ENCODE assay signal across 8 mouse cellular contexts in the genomic region with DNA sequence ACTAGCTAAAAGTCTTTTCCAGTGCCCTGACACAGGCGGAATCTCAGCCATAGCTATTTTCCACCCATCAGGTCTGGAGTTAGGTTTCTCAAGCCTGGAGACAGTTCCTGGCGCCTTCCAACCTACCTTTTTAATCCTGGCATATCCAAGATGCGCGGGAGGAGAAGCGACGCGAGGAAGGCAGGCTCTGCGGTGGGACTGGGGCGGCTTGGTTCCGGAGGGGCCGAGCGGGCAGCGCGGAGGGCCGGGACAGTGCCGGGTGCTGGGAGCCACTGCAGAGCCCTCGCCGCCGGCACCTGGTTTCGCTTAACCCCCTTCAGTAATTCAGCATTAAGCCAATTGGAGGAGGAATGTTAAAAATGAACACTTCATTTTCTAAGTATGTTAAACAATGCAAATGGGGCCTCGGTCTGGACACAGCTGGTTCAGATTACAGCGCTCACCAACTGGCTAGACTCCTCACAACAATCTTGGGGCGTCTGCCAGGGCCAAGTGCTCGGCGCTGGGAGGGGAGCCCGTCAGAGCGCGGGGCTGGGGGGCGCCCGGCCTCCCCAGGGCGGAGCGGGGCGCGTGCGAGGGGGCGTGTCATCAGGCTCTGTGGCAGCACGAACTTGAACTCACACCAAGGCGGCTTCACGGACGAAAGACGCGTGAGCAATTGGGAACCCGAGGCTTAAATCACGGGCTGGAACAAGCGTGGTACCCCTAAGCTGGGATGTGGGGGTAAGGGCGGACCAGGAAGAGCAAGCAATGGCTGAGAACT. TPM values are rescaled to one million over a fixed set of nuclear protein-coding genes. Genes with fewer than 3 reads are reported as not detected.
DNase-seq lines count a peak whose midpoint lies in the region; ATAC-seq and TF ChIP-seq lines count a peak whose summit lies in the region.

A gene (minus strand): TSS at position 448 of the 763 bp plus-strand sequence.

- peak within 1 kb of the TSS; percentile 38 for H3K9ac ChIP-seq in hindbrain, embryonic 14.5 days
- H3K9ac ChIP-seq in limb, embryonic 12.5 days (replicated peaks), result peak within 1 kb of the TSS; percentile 60
- H3K9ac ChIP-seq in midbrain, embryonic 11.5 days (ENCODE audit: low read length), result peak within 1 kb of the TSS; percentile 62
- peak within 1 kb of the TSS; percentile 67 for H3K9ac ChIP-seq in stomach, embryonic 16.5 days (ENCODE audit: low read length)

- H3K4me3 ChIP-seq in bone marrow, adult 2 months (replicated peaks; ENCODE audit: control insufficient read depth, low read depth, low read length), result peak within 1 kb of the TSS; percentile 14
- H3K4me3 ChIP-seq in hindbrain, embryonic 14.5 days (replicated peaks; ENCODE audit: low read length), result peak within 1 kb of the TSS; percentile 39
- peak within 1 kb of the TSS; percentile 50 for H3K4me3 ChIP-seq in limb, embryonic 12.5 days (replicated peaks)
- peak within 1 kb of the TSS; percentile 45 for H3K4me3 ChIP-seq in midbrain, embryonic 11.5 days (ENCODE audit: low read depth, low read length)
- H3K4me3 ChIP-seq in stomach, embryonic 16.5 days (replicated peaks; ENCODE audit: low read length), result peak within 1 kb of the TSS; percentile 49

- H3K4me1 ChIP-seq in bone marrow, adult 2 months (ENCODE audit: control insufficient read depth, insufficient read depth, low read length), result no peaks in the 10 kb centered on the region
- H3K4me1 ChIP-seq in hindbrain, embryonic 14.5 days (replicated peaks; ENCODE audit: control insufficient read depth, insufficient read depth, low read length), result peaks cover 7% of the 10 kb centered on the region; the same call in 1 of the 2 replicates
- peaks cover 24% of the 10 kb centered on the region for H3K4me1 ChIP-seq in limb, embryonic 12.5 days (replicated peaks)
- peaks cover 6% of the 10 kb centered on the region; the same call in 1 of the 2 replicates for H3K4me1 ChIP-seq in midbrain, embryonic 11.5 days (ENCODE audit: control insufficient read depth, insufficient read depth, low read length)
- H3K4me1 ChIP-seq in stomach, embryonic 16.5 days (ENCODE audit: control insufficient read depth, insufficient read depth, low read length), result peaks cover 5% of the 10 kb centered on the region

- POLR2A ChIA-PET in Patski (lab: Charles Lee), result no interaction called here

- peak within 1 kb of the TSS; percentile 39; the same call in 1 of the 2 replicates for H3K27ac ChIP-seq in bone marrow, adult 2 months (ENCODE audit: control insufficient read depth, insufficient read depth, low read depth, low read length, poor library complexity)
- no peak within 1 kb of the TSS for H3K27ac ChIP-seq in hindbrain, embryonic 14.5 days
- peak within 1 kb of the TSS; percentile 90 for H3K27ac ChIP-seq in limb, embryonic 12.5 days
- no peak within 1 kb of the TSS for H3K27ac ChIP-seq in midbrain, embryonic 11.5 days (ENCODE audit: low read depth, low read length)
- H3K27ac ChIP-seq in stomach, embryonic 16.5 days (ENCODE audit: low read length), result peak within 1 kb of the TSS; percentile 90

- H3K27me3 ChIP-seq in Patski, result no peaks in the 10 kb centered on the region
- peaks cover 8% of the 10 kb centered on the region for H3K27me3 ChIP-seq in hindbrain, embryonic 14.5 days (ENCODE audit: control insufficient read depth, insufficient read depth, low read length)
- peaks cover 4% of the 10 kb centered on the region; the same call in 1 of the 2 replicates for H3K27me3 ChIP-seq in limb, embryonic 12.5 days
- peaks cover 4% of the 10 kb centered on the region; the same call in 1 of the 2 replicates for H3K27me3 ChIP-seq in midbrain, embryonic 11.5 days (ENCODE audit: control insufficient read depth, insufficient read depth, low read length)
- H3K27me3 ChIP-seq in stomach, embryonic 16.5 days (ENCODE audit: control insufficient read depth, insufficient read depth, low read length), result no peaks in the 10 kb centered on the region

- no peaks in the 10 kb centered on the region for H3K36me3 ChIP-seq in hindbrain, embryonic 14.5 days (replicated peaks; ENCODE audit: control insufficient read depth, insufficient read depth)
- H3K36me3 ChIP-seq in limb, embryonic 12.5 days, result no peaks in the 10 kb centered on the region
- no peaks in the 10 kb centered on the region for H3K36me3 ChIP-seq in midbrain, embryonic 11.5 days (ENCODE audit: control insufficient read depth, insufficient read depth, low read length)
- H3K36me3 ChIP-seq in stomach, embryonic 16.5 days (ENCODE audit: control insufficient read depth, insufficient read depth, low read length), result no peaks in the 10 kb centered on the region

- 2% methylated on average over 46 of the region's 46 CpGs for WGBS in bone marrow, adult 2 months
- WGBS in hindbrain, embryonic 14.5 days, result under 1% methylated on average over 46 of the region's 46 CpGs
- WGBS in limb, embryonic 12.5 days, result under 1% methylated on average over 46 of the region's 46 CpGs
- 1% methylated on average over 46 of the region's 46 CpGs for WGBS in midbrain, embryonic 11.5 days
- 1% methylated on average over 46 of the region's 46 CpGs for WGBS in stomach, embryonic 16.5 days

- ATAC-seq in Patski, result peak; percentile 70
- ATAC-seq in hindbrain, embryonic 14.5 days (ENCODE audit: low FRiP score), result peak; percentile 68
- peak; percentile 85 for ATAC-seq in limb, embryonic 12.5 days (ENCODE audit: insufficient number of reproducible peaks, insufficient read depth, low FRiP score, low TSS enrichment, low read depth)
- peak; percentile 81 for ATAC-seq in midbrain, embryonic 11.5 days (ENCODE audit: low FRiP score)
- ATAC-seq in stomach, embryonic 16.5 days (ENCODE audit: insufficient read depth, low FRiP score), result peak; percentile 88

- TF ChIP-seq CTCF in Patski (IDR thresholded peaks at IDR 0.05), result no peak
- no peak for TF ChIP-seq CTCF in bone marrow, adult 2 months (IDR thresholded peaks at IDR 0.05; ENCODE audit: control insufficient read depth, insufficient read depth, low read length)

- no peaks in the 10 kb centered on the region for H3K9me3 ChIP-seq in hindbrain, embryonic 14.5 days (ENCODE audit: control insufficient read depth, low read length)
- no peaks in the 10 kb centered on the region for H3K9me3 ChIP-seq in limb, embryonic 12.5 days
- H3K9me3 ChIP-seq in midbrain, embryonic 11.5 days (ENCODE audit: control insufficient read depth, low read length), result no peaks in the 10 kb centered on the region
- no peaks in the 10 kb centered on the region for H3K9me3 ChIP-seq in stomach, embryonic 16.5 days (replicated peaks; ENCODE audit: control insufficient read depth, low read length)

- TF ChIP-seq POLR2A in bone marrow, adult 2 months (IDR thresholded peaks at IDR 0.05; ENCODE audit: borderline replicate concordance, control insufficient read depth, low read depth, low read length), result no peak

- no peak for DNase-seq in Patski (ENCODE audit: low read depth, low spot score)
- DNase-seq in gastrocnemius, adult 8-10 months (ENCODE audit: low spot score in 2 of 2), result peak; percentile 41 to 64
- no peak for DNase-seq in hindbrain, embryonic 14.5 days (ENCODE audit: low spot score)
- peak; percentile 93 for DNase-seq in midbrain, embryonic 11.5 days (ENCODE audit: low spot score, missing footprints)
- no peak for DNase-seq in natural killer cell, adult 2 months (ENCODE audit: low spot score in 2 of 2)

- CTCF ChIA-PET in Patski (lab: Charles Lee), result interaction anchor here (1.5 kb wide), 1 partner anchor 8 kb away, joined by 3 read pairs; no protein-coding TSS in a partner anchor

- in situ Hi-C loops in Patski (cut with MboI; ENCODE audit: low pct_unique_long_range_greater_than_20kb), result no loop called here

- peak within 1 kb of the TSS; percentile 85 for H3K4me2 ChIP-seq in hindbrain, embryonic 14.5 days (replicated peaks)
- H3K4me2 ChIP-seq in limb, embryonic 12.5 days, result peak within 1 kb of the TSS; percentile 85
- H3K4me2 ChIP-seq in midbrain, embryonic 11.5 days, result peak within 1 kb of the TSS; percentile 92
- H3K4me2 ChIP-seq in stomach, embryonic 16.5 days (ENCODE audit: low read depth, low read length), result peak within 1 kb of the TSS; percentile 66

RNA-seq across cellular contexts. Expression of the gene that starts here (rescaled TPM):
- 2.3 TPM for polyA plus RNA-seq in Patski (2021)
- 10.0 and 19.7 TPM in 2 replicates for polyA plus RNA-seq in bone marrow, adult 2 months (2011; ENCODE audit: insufficient read depth, insufficient read length, low replicate concordance, missing spikeins)
- total RNA-seq in gastrocnemius, adult 8-10 months (2022), result 10 to 100 TPM in 2 of 4 experiments, 1 to 10 TPM in 2; 7.9 to 13.3 (median 10.9) TPM
- 15.1 and 15.7 TPM in 2 replicates for polyA plus RNA-seq in hindbrain, embryonic 14.5 days (2014; fragmentation: Nextera tagmentation; extraction: Ambion mirVana)
- 30.8 and 32.3 TPM in 2 replicates for polyA plus RNA-seq in limb, embryonic 12.5 days (2016; fragmentation: Nextera tagmentation; extraction: Ambion mirVana)
- polyA plus RNA-seq in midbrain, embryonic 11.5 days (2014; fragmentation: Nextera tagmentation; extraction: Ambion mirVana), result 14.5 and 17.2 TPM in 2 replicates
- 66.9 and 78.3 TPM in 2 replicates for polyA plus RNA-seq in stomach, embryonic 16.5 days (2015; fragmentation: Nextera tagmentation; extraction: Ambion mirVana)

Comparison
In these comparisons a context has a peak if more than half of its experiments do, and no peak if none do; other contexts are left out.
1. DNase-seq: peak in gastrocnemius, adult 8-10 months (2 of 2) and midbrain, embryonic 11.5 days (single experiment); none in Patski (single experiment), hindbrain, embryonic 14.5 days (single experiment) and natural killer cell, adult 2 months (0 of 2).
2. H3K27ac ChIP-seq: peak in bone marrow, adult 2 months (single experiment), limb, embryonic 12.5 days (single experiment) and stomach, embryonic 16.5 days (single experiment); none in hindbrain, embryonic 14.5 days (single experiment) and midbrain, embryonic 11.5 days (single experiment).
3. Peak in every context shown above with its lines, with median percentiles within 50 percentile points of each other: ATAC-seq, H3K4me3 ChIP-seq, H3K4me2 ChIP-seq and H3K9ac ChIP-seq.